Mouse (Mus musculus) thymus, postnatal 25 days (tissue): ENCODE measurements around the gene Hivep3.

ENCODE experiments used
- DNase-seq: peaks from one replicate; pipeline ENCODE4 v3.0.0; 2022

The Hivep3 gene

DNA sequence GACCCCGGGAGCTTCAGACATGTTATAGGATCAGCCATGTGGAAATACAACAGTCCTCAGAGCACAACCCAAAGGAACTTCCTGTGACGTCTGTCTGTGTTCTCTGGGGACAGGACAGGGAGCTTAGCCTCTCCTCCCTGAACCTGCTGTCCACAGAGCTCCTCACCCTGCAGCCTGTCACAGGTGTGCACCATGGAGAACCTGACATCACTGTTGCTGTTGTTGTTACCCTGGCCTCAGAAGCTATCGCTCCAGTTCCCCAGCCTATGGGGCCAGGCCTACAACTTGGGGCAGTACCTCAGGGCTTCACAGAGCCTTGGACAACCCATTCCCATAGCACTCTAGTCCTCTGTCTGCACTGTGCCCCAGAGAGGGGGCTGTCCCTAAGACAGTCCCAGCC, 393.7 kb downstream of the Hivep3 start:
- no peak for DNase-seq

DNA sequence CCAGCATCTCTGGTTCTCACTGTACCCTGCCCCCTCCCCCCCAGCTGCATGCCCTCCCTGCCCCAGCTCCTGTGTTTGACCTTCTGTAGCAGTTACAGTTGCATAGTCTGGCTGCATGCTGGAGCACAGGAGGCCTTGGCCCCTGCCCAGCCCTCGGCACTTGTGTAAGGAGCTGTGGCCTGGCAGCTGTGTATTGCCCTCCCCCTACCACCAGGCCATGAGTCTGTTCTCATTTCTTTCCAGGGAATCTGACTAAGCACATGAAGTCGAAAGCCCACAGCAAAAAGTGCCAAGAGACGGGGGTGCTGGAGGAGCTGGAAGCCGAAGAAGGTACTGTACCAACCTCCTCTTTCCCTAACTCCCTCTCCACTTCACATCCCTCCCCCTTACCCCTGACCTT, 394.4 kb downstream of the Hivep3 start:
- DNase-seq, result no peak

DNA sequence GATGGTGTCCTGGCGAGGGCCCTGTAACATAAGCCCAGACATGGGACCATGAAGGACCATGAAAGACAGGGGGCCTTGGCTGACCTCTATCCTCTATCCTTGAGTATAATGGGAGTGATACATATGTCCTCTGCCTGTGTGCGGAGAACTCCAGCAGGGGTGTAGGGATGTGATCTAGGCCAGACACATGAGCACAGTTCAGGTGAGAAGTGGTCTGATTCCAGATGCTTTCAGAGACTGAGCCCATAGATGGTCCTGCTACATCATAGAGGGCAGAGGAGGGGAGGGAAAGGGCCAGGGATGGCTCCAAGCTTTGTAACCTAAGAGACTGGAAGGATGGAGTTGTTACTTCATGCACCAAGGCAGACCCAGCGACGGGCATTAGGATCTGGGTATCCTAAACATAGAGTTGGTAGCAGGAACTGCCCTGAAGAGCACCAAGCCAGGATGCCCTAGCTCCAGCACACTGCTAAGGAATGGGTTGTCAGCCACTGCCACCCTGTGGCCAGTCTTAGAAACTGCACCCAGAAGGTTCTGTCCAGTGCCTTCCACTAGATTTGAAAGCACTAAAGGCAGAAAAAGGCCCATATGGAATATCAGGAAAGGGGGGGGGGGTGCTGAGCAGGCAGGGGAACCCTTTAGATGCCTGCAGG, 395.8 kb downstream of the Hivep3 start:
- DNase-seq, result peak; percentile 54

DNA sequence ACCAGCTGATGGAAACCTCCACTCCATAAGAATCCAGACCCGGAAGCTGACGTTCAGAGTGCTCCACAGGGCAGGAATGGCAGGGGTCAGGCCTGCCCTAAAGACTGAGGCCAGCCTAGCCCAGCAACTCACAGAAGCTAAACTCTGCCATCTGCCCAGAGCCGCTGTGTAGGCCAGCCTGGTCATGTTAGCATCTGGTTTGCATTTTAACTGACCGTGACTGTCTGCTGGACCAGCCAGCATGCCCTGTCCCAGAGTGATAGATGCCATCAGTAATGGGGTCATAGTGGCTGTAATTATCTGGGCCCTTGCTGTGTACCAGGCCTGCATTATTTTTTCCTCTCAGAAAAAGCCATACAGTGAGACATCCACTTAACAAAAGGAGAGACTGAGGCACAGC, 397.3 kb downstream of the Hivep3 start:
- no peak for DNase-seq

GRCm38 (mm10) chr4:120131441-120132220, 398.0 kb downstream of the Hivep3 start:
- no peak for DNase-seq

DNA sequence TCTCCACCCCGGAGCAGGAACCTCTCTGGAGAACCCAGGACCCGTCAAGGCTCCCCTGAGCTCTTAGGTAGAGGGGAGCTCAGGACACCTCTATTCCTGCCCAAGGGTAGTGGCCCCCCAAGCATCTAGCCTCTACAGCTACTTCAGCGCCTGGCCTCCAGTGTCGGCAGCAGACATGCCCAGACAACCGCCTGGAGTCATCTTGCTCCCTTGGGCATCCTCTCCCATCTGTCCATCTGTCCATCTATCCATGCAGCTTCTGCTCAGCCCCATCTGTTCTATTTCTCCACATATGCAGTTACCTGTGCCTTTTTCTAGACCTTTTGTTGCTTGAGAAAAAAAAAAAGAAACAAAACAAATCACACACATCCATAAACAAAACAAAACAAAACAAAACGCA, 400.6 kb downstream of the Hivep3 start:
- DNase-seq, result no peak

DNA sequence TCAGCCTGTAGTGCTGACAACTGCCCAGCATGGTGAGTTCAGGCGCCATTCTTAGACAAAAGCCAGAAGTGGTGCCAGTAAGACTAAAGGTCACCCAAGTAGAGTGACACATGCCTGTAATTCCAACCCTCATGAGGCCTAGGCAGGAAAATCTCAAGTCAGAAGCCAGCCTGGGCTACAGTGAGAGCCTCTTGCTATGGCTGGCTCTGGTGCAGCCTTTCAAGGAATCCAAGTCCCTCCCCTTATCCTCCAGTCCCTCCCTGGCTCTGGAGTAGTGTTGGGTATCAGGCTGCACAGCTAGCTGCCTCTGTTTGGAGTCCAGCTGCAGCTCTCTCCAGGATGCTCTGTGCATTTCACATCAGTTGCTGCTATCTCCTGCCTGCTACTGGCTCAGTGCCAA, 408.2 kb downstream of the Hivep3 start:
- no peak for DNase-seq

GRCm38 (mm10) chr4:120142905-120143304, 409.3 kb downstream of the Hivep3 start:
- no peak for DNase-seq

- no peak for DNase-seq
Observed at GRCm38 (mm10) chr4:120144343-120144742, 410.8 kb downstream of the Hivep3 start.

- no peak for DNase-seq
Observed at GRCm38 (mm10) chr4:120145931-120146330, 412.3 kb downstream of the Hivep3 start.

- peak; percentile 29 for DNase-seq
Observed at GRCm38 (mm10) chr4:120148291-120149141, 414.9 kb downstream of the Hivep3 start.

DNA sequence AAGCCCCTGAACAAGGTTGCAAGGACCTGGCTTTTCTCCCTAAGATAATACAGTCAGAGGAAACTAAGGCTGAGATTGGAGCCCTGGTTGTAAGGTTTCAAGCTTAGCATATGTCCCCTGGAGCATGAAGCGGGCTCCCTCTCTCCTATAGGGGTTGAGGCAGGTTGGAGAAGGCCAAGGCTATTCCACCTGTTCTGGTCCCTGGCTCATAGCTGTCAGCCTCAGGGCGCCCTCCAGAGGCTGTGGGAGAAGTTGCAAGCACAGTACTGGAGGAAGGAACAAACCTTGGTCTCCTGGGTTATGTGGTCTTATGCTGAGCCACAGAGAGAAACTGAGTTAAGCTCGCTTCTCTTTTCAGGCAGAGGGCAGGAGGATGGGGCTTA, 415.5 kb downstream of the Hivep3 start:
- DNase-seq, result peak; percentile 16

GRCm38 (mm10) chr4:120150345-120150920, 416.8 kb downstream of the Hivep3 start:
- DNase-seq, result no peak

- DNase-seq, result no peak
Observed at GRCm38 (mm10) chr4:120151906-120152305, 418.3 kb downstream of the Hivep3 start.

DNA sequence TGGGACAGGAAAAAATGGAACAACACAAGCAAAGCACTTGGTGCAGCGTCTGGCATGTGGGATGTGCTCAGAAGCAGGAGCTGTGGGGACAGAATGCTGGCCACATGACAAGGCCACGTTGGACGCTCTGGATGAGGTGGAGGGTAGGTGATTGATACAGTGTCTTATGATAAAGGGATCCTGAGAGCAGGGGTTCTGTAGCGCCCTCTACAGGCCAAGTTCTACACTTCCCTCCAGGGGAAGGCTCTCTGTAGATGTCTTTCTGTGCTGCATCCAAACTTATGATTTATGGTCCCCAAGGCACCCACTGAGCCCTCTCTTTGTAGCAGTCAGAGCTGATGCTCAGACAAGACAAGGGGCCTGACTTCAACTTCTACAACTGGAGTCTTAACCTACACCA, 419.1 kb downstream of the Hivep3 start:
- no peak for DNase-seq

- no peak for DNase-seq
Observed at GRCm38 (mm10) chr4:120153736-120154135, 420.2 kb downstream of the Hivep3 start.

DNA sequence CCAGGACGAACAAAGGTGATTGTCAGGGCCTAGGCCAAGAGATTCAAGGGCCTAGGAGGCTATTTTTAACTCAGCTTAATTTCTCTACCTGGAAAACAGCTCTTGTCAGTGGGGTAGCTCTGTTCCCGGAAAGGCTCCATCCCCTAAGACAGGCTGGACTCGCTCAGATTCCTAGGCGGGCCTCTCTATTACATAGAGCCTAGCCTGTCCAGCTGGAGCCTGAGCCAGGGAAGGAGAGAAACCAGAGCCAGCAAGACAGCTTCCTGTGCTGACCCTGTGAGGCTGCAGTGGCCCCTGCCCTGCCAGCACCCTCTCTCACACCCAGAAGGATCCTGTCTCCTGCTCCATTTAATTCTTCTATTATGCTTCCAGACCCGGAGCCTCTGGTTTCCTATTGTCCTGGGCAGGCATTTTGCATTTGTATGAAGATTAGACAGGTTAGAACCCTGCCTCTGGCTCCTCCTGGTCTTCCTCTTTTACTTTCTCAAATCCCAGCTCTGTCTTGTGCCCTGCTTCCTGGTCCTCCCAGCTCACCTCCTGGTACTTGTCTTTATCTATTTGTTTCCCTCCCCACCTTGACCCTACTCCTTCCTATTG, 425.2 kb downstream of the Hivep3 start:
- no peak for DNase-seq

DNA sequence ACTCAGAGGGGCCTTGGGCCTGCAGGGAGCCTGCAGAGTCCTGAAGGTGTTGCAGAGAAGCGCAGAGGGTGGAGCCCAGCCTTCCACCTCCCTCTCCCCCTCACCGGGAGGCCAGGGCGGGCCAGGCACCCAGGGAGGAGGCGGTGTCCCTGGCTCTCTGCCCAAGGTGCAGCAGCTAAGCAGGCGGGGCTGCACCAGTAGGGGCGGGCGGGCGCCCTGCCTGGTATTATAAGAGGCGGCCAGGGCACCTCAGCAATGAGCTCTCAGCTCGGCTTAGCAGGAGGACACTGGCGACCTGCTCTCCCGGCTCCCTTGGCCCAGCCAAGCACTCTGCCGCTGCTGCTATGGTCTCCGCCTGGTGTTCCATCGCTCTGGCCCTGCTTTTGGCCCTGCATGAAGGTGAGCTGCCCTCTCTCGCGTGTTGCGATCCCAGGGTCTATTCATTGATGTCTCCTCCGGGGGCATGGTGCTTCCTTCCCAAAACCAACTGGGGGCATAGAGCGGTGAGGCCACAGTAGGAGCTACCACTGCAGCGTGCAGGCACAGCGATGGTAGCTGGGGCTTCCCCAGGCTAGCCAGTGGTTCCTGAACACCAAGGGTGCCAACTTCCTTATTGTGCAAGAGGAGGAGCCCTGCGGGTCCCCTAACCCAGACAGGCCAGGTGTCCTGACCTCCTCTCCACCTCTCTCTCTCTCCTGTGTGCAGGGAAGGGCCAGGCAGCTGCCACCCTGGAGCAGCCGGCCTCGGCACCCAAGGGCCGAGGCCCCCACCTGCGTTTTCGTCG, 427.8 kb downstream of the Hivep3 start, which contains the start of gene Edn2:
Gene Edn2, plus strand, starts transcription at position 41 of the 784 bp plus-strand sequence.
- peak; percentile 11 for DNase-seq

GRCm38 (mm10) chr4:120162586-120162985, 429.0 kb downstream of the Hivep3 start:
- no peak for DNase-seq

DNA sequence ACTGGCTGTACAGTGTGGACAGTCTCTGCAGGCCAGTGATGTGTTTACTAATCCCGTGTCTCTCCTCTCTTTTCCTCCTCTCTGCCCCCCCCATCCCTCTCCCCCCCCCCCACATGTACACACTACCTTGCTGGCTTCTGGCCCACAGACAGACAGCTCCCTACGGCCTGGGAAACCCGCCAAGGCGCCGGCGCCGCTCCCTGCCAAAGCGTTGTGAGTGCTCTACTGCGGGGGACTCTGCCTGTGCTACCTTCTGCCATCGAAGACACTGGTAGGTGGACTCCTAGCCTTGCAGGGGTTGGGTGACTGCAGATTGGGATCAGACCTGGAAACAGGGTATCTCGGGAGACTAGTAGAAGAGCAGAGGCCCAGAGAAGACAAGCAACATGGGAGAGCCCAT, 429.7 kb downstream of the Hivep3 start:
- no peak for DNase-seq

- DNase-seq, result no peak
Observed at GRCm38 (mm10) chr4:120164316-120164715, 430.7 kb downstream of the Hivep3 start.

- DNase-seq, result no peak
Observed at GRCm38 (mm10) chr4:120167778-120168177, 434.2 kb downstream of the Hivep3 start.
